Comparison of ENCODE assay signal across 8 mouse cellular contexts in the genomic region with DNA sequence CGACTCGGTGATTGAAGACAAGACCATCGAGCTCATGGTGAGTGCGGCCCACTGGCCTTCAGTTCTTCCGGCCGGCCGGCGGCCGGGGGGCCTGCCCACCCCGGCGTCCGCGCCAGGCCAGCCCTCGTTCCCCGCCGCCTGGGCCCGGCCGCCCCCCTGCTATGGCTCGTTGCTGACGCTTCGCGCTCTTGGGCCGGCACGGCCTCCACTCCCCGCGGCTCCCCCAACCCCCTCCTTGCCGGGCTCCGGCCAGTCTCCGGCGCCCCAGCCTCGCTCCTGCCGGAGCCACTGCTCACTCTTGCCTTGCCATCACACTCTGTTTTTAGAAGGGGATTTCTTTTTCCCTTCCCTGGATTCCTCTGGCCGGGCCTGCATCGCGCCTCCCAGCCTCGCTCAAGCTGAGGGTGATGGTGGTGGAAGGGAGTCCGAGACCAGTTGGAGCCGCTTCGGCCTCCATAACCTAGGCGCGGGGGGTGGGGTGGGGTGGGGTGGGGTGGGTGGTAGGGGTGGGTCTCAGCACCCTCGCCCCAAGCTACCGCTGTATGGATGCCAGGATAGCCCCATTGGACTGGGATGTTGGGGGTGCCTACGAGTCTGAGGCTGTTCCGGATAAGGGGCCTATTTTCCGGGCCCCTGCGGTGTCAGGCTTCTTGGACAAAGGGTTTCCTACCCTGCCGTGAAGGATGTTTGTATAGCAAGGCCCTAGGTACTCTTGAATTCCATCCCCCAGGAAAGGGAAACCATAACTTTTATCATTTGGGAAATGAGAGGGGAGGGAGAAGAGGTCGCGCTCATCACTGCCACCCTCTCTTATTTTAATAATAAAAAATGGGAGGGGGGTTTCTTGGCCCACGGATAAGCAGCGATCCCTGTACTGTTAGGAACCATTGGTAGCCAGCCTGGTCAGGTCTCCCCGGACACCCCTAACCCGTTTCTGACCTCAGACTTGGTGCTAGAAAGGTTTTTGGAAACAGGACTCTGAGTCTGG. TPM values are rescaled to one million over a fixed set of nuclear protein-coding genes. Genes with fewer than 3 reads are reported as not detected.
DNase-seq lines count a peak whose midpoint lies in the region; ATAC-seq lines count a peak whose summit lies in the region.

No protein-coding gene starts in this region.

- no peaks in the 10 kb centered on the region for H3K36me3 ChIP-seq in forebrain, embryonic 15.5 days
- H3K36me3 ChIP-seq in intestine, embryonic 16.5 days (ENCODE audit: control insufficient read depth, insufficient read depth, low read length), result no peaks in the 10 kb centered on the region
- no peaks in the 10 kb centered on the region for H3K36me3 ChIP-seq in midbrain, embryonic 10.5 days

- peak overlapping the region; percentile 83 for H3K4me3 ChIP-seq in forebrain, embryonic 15.5 days
- peak overlapping the region; percentile 97 for H3K4me3 ChIP-seq in intestine, embryonic 16.5 days (ENCODE audit: low read length)
- peak overlapping the region; percentile 99 for H3K4me3 ChIP-seq in midbrain, embryonic 10.5 days

- no peaks in the 10 kb centered on the region for H3K9me3 ChIP-seq in forebrain, embryonic 15.5 days
- H3K9me3 ChIP-seq in intestine, embryonic 16.5 days (ENCODE audit: control insufficient read depth, low read length), result no peaks in the 10 kb centered on the region
- no peaks in the 10 kb centered on the region for H3K9me3 ChIP-seq in midbrain, embryonic 10.5 days (replicated peaks)

- WGBS in forebrain, embryonic 15.5 days, result under 1% methylated on average over 50 of the region's 54 CpGs
- WGBS in intestine, embryonic 16.5 days, result under 1% methylated on average over 45 of the region's 54 CpGs
- WGBS in midbrain, embryonic 10.5 days, result under 1% methylated on average over 51 of the region's 54 CpGs

- H3K27ac ChIP-seq in forebrain, embryonic 15.5 days (replicated peaks), result peak overlapping the region; percentile 99
- peak overlapping the region; percentile 99 for H3K27ac ChIP-seq in intestine, embryonic 16.5 days (ENCODE audit: low read length)
- H3K27ac ChIP-seq in midbrain, embryonic 10.5 days (replicated peaks), result peak overlapping the region; percentile 99

- peak; percentile 62 for DNase-seq in gastrocnemius, adult 18-20 months (ENCODE audit: low spot score)
- no peak for DNase-seq in gastrocnemius, adult 8-10 months (ENCODE audit: low spot score in 2 of 2)
- peak; percentile 55 for DNase-seq in urinary bladder, postnatal 14 days (ENCODE audit: low spot score)
- DNase-seq in urinary bladder, postnatal 36 days (ENCODE audit: low spot score in 2 of 2), result no peak
- peak; percentile 50 for DNase-seq in midbrain, embryonic 10.5 days (ENCODE audit: low spot score)
- DNase-seq in thymus, postnatal 4 days, result peak; percentile 70

- peak overlapping the region; percentile 75 for H3K4me2 ChIP-seq in forebrain, embryonic 15.5 days (replicated peaks)
- H3K4me2 ChIP-seq in intestine, embryonic 16.5 days (ENCODE audit: low read depth, low read length), result peak overlapping the region; percentile 79

- ATAC-seq in forebrain, embryonic 15.5 days (replicated peaks), result peak; percentile 49; the same call in 1 of the 2 replicates
- peak; percentile 68 for ATAC-seq in intestine, embryonic 16.5 days

- H3K4me1 ChIP-seq in forebrain, embryonic 15.5 days, result peaks cover 29% of the 10 kb centered on the region
- peaks cover 32% of the 10 kb centered on the region for H3K4me1 ChIP-seq in intestine, embryonic 16.5 days (ENCODE audit: control insufficient read depth, insufficient read depth, low read length)
- H3K4me1 ChIP-seq in midbrain, embryonic 10.5 days, result peaks cover 25% of the 10 kb centered on the region

- no peaks in the 10 kb centered on the region for H3K27me3 ChIP-seq in forebrain, embryonic 15.5 days
- H3K27me3 ChIP-seq in intestine, embryonic 16.5 days (replicated peaks; ENCODE audit: control insufficient read depth, insufficient read depth, low read length), result no peaks in the 10 kb centered on the region
- H3K27me3 ChIP-seq in midbrain, embryonic 10.5 days (ENCODE audit: low read depth, poor library complexity, severe bottlenecking), result no peaks in the 10 kb centered on the region

- peak overlapping the region; percentile 95 for H3K9ac ChIP-seq in forebrain, embryonic 15.5 days (replicated peaks)
- peak overlapping the region; percentile 98 for H3K9ac ChIP-seq in intestine, embryonic 16.5 days (ENCODE audit: low read depth, low read length)

RNA-seq across cellular contexts. Expression of gene Fbxw11, which starts 0.7 kb away (rescaled TPM):
- 10 to 100 TPM; 55.5 to 66.3 TPM for total RNA-seq in gastrocnemius, adult 18-20 months (2021)
- 10 to 100 TPM; 59.8 to 72.7 (median 66.6) TPM for total RNA-seq in gastrocnemius, adult 8-10 months (2022)
- 125 and 127 TPM in 2 replicates for polyA plus RNA-seq in forebrain, embryonic 15.5 days (2015; fragmentation: Nextera tagmentation; extraction: Ambion mirVana)
- polyA plus RNA-seq in intestine, embryonic 16.5 days (2015; fragmentation: Nextera tagmentation; extraction: Ambion mirVana), result 59.0 and 59.6 TPM in 2 replicates
- polyA plus RNA-seq in midbrain, embryonic 10.5 days (2016; fragmentation: Nextera tagmentation; extraction: Ambion mirVana), result 93.9 and 102 TPM in 2 replicates

Comparison
In these comparisons a context has a peak if more than half of its experiments do, and no peak if none do; other contexts are left out.
1. DNase-seq: peak in gastrocnemius, adult 18-20 months (single experiment), urinary bladder, postnatal 14 days (single experiment), midbrain, embryonic 10.5 days (single experiment) and thymus, postnatal 4 days (single experiment); none in gastrocnemius, adult 8-10 months (0 of 2) and urinary bladder, postnatal 36 days (0 of 2).
2. Peak in every context shown above with its lines, with median percentiles within 50 percentile points of each other: H3K27ac ChIP-seq and H3K4me3 ChIP-seq.